Mouse (Mus musculus): ENCODE data around the gene Fam83e. TPM values are rescaled to one million over a fixed set of nuclear protein-coding genes. Genes with fewer than 3 reads are reported as not detected.

The Fam83e gene
- polyA plus RNA-seq, 1 experiment = 102 TPM

DNA sequence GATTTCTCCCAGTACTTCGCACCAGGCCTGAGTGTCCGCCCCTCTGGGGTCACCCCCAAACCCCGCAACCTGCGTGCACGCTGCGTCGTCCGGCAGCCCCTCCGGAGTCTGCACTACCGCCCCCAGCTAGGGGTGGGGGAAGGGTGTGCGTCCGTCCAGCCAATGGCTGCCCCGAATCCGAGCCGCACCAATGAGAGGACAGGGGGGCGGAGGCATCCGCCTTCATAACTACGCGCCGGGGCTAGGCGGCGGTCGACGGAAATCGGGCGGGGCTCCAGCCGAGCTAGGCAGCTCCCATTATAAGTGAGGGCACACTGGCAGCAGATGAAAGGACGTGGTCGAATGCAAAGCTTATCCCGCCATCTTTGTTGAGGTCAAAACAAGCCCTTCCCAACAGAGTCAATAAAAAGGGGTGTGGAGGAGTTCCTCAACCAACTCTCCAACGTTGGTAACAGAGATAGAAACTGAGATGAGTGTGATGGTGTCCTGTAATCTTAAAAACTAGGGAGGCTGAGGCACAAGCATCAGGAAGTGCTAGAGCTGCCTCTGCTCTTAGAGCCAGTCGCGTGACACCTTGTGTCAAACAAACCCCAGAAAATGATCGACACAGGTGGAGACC lies 5.8 kb upstream of the Fam83e start, which contains the start of gene Rpl18:
TSS of gene Rpl18 (plus strand) at position 368 of the 619 bp plus-strand sequence.
- 2% methylated on average over 34 of the region's 34 CpGs for WGBS
- Histone ChIP-seq H3K27ac (ENCODE audit: insufficient read depth, low read depth, low read length) (peak within 1 kb of the TSS; percentile 99), H3K27me3 (ENCODE audit: control insufficient read depth, insufficient read depth, low read length) (no peaks in the 10 kb centered on the region), H3K4me1 (ENCODE audit: control insufficient read depth, insufficient read depth, insufficient read length, low read length) (peaks cover 36% of the 10 kb centered on the region), H3K36me3 (ENCODE audit: control insufficient read depth, insufficient read depth, low read length) (peaks cover 39% of the 10 kb centered on the region), H3K4me3 (ENCODE audit: low read depth, low read length) (peak within 1 kb of the TSS; percentile 69)
- no peak for TF ChIP-seq CTCF (IDR thresholded peaks at IDR 0.05; ENCODE audit: extremely low read depth, insufficient read length, insufficient replicate concordance, low read depth, low read length)

DNA sequence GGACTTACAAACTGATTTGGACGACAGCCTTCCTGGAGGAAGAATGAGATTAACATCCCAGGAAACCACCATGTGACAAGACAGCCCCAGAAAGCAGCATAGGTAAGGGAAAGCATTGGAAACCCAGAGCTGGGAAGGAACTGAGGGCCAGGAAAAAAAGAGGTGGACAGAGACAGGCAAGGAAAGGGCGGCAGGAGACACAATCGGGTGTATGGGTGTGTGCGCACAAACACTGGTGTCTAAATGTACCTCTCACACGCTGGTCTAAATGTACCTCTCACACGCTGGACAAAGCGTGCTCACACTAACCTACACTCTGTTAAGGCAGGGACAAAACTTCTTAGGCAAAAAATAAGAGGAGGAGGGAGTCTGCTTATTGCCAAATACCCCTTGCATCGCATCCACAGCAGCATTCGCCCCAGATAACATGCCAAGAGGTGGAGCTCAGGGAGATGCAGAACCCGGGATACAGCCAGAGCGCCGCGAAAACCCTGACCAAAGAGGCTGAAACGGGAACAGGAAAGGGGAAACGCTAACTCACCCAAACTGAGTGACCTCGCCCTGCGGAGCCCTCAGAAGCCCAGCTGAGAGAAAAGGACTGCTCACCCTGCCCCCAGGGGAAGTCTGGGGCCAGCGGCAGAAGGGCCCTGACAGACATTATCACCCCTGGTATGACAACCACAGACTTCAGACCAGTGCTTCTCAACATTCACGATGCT lies 5.1 kb upstream of the Fam83e start:
- 63% methylated on average over 19 of the region's 19 CpGs for WGBS
- Histone ChIP-seq H3K36me3 (ENCODE audit: control insufficient read depth, insufficient read depth, low read length) (peaks cover 36% of the 10 kb centered on the region), H3K27ac (ENCODE audit: insufficient read depth, low read depth, low read length) (peak overlapping the region; percentile 72), H3K4me3 (ENCODE audit: low read depth, low read length) (peak overlapping the region; percentile 43), H3K27me3 (ENCODE audit: control insufficient read depth, insufficient read depth, low read length) (no peaks in the 10 kb centered on the region), H3K4me1 (ENCODE audit: control insufficient read depth, insufficient read depth, insufficient read length, low read length) (peaks cover 34% of the 10 kb centered on the region)
- no peak for TF ChIP-seq POLR2A (IDR thresholded peaks at IDR 0.05; ENCODE audit: low read depth, low read length)
- no peak for TF ChIP-seq CTCF (IDR thresholded peaks at IDR 0.05; ENCODE audit: extremely low read depth, insufficient read length, insufficient replicate concordance, low read depth, low read length)

GRCm38 (mm10) chr7:45716460-45716857 lies 4.6 kb upstream of the Fam83e start:
- Histone ChIP-seq H3K4me1 (ENCODE audit: control insufficient read depth, insufficient read depth, insufficient read length, low read length) (peaks cover 29% of the 10 kb centered on the region), H3K4me3 (ENCODE audit: low read depth, low read length) (0 out of 2 replicates have a peak overlapping the region, but pooled peaks have one; percentile 11), H3K27me3 (ENCODE audit: control insufficient read depth, insufficient read depth, low read length) (no peaks in the 10 kb centered on the region), H3K27ac (ENCODE audit: insufficient read depth, low read depth, low read length) (no peak overlapping the region), H3K36me3 (ENCODE audit: control insufficient read depth, insufficient read depth, low read length) (peaks cover 31% of the 10 kb centered on the region)
- TF ChIP-seq POLR2A (IDR thresholded peaks at IDR 0.05; ENCODE audit: low read depth, low read length) = no peak
- TF ChIP-seq CTCF (IDR thresholded peaks at IDR 0.05; ENCODE audit: extremely low read depth, insufficient read length, insufficient replicate concordance, low read depth, low read length) = no peak
- 80% methylated on average over 3 of the region's 3 CpGs for WGBS

- H3K27ac ChIP-seq (ENCODE audit: insufficient read depth, low read depth, low read length) = peak overlapping the region; percentile 75
- 3% methylated on average over 31 of the region's 31 CpGs for WGBS
- TF ChIP-seq POLR2A (IDR thresholded peaks at IDR 0.05; ENCODE audit: low read depth, low read length) = no peak
- TF ChIP-seq CTCF (IDR thresholded peaks at IDR 0.05; ENCODE audit: extremely low read depth, insufficient read length, insufficient replicate concordance, low read depth, low read length) = no peak
- H3K36me3 ChIP-seq (ENCODE audit: control insufficient read depth, insufficient read depth, low read length) = peaks cover 23% of the 10 kb centered on the region
- peaks cover 25% of the 10 kb centered on the region for H3K4me1 ChIP-seq (ENCODE audit: control insufficient read depth, insufficient read depth, insufficient read length, low read length)
- peak overlapping the region; percentile 80 for H3K4me3 ChIP-seq (ENCODE audit: low read depth, low read length)
- no peaks in the 10 kb centered on the region for H3K27me3 ChIP-seq (ENCODE audit: control insufficient read depth, insufficient read depth, low read length)
Observed at GRCm38 (mm10) chr7:45716952-45717917, 3.8 kb upstream of the Fam83e start.

GRCm38 (mm10) chr7:45717918-45718297 lies 3.1 kb upstream of the Fam83e start, which contains the start of gene Sphk2:
Gene Sphk2, minus strand, starts transcription at chr7:45718002.
- under 1% methylated on average over 41 of the region's 41 CpGs for WGBS
- TF ChIP-seq POLR2A (IDR thresholded peaks at IDR 0.05; ENCODE audit: low read depth, low read length) = peak; percentile 80
- TF ChIP-seq CTCF (IDR thresholded peaks at IDR 0.05; ENCODE audit: extremely low read depth, insufficient read length, insufficient replicate concordance, low read depth, low read length) = no peak

DNA sequence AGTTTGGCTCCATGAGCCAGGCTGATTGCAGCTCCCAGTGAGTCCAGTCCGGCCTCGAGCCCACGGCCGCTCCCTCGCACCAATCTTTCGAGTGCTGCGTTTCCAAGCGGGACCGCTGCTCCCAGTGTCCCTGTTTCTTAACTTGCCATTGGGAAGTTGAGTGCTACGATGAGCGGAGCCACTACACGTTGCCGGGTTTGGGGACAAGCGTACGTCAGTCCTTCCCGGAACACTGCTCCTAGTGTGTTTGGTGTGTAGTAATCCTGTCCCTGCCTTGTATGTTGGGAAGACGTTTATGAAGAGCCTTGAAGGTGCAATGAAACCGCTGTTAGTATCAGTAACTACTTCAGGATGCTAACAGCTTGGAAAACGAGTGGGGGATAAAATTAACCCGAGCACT lies 2.7 kb upstream of the Fam83e start:
- TF ChIP-seq CTCF (IDR thresholded peaks at IDR 0.05; ENCODE audit: extremely low read depth, insufficient read length, insufficient replicate concordance, low read depth, low read length) (no peak), POLR2A (IDR thresholded peaks at IDR 0.05; ENCODE audit: low read depth, low read length) (no peak)
- under 1% methylated on average over 20 of the region's 20 CpGs for WGBS

More at GRCm38 (mm10) chr7:45717918-45718297, 3.1 kb upstream of the Fam83e start, which contains the start of gene Sphk2:
- H3K36me3 ChIP-seq (ENCODE audit: control insufficient read depth, insufficient read depth, low read length) = peaks cover 20% of the 10 kb centered on the region
- peak within 1 kb of the TSS; percentile 80 for H3K4me3 ChIP-seq (ENCODE audit: low read depth, low read length)
- peaks cover 23% of the 10 kb centered on the region for H3K4me1 ChIP-seq (ENCODE audit: control insufficient read depth, insufficient read depth, insufficient read length, low read length)
- H3K27ac ChIP-seq (ENCODE audit: insufficient read depth, low read depth, low read length) = peak within 1 kb of the TSS; percentile 75
- no peaks in the 10 kb centered on the region for H3K27me3 ChIP-seq (ENCODE audit: control insufficient read depth, insufficient read depth, low read length)

More for the DNA sequence above, 2.7 kb upstream of the Fam83e start:
- peak overlapping the region; percentile 58 for H3K27ac ChIP-seq (ENCODE audit: insufficient read depth, low read depth, low read length)
- H3K4me3 ChIP-seq (ENCODE audit: low read depth, low read length) = peak overlapping the region; percentile 80
- H3K36me3 ChIP-seq (ENCODE audit: control insufficient read depth, insufficient read depth, low read length) = peaks cover 17% of the 10 kb centered on the region
- H3K4me1 ChIP-seq (ENCODE audit: control insufficient read depth, insufficient read depth, insufficient read length, low read length) = peaks cover 23% of the 10 kb centered on the region
- H3K27me3 ChIP-seq (ENCODE audit: control insufficient read depth, insufficient read depth, low read length) = no peaks in the 10 kb centered on the region

Data from small intestine, adult 2 months (tissue).